Mouse (Mus musculus) small intestine, adult 2 months (tissue): ENCODE measurements around the gene Zfp775.

Experiments
- CTCF ChIP-seq: fragments of 200-500 bp; IDR thresholded peaks from 2 replicates; pipeline ENCODE4 v1.5.1; 2012; ENCODE audit warnings: low read depth, mild to moderate bottlenecking, control low read depth, inconsistent platforms, low read length, moderate library complexity, mixed read lengths; ENCODE audit not compliant: insufficient replicate concordance, insufficient read length; ENCODE audit errors: extremely low read depth
- POLR2A ChIP-seq: fragments of 200-500 bp; IDR thresholded peaks from 2 replicates; pipeline ENCODE4 v1.6.1; 2012; ENCODE audit warnings: low read depth, mild to moderate bottlenecking, control low read depth, inconsistent platforms, low read length, moderate library complexity

DNA sequence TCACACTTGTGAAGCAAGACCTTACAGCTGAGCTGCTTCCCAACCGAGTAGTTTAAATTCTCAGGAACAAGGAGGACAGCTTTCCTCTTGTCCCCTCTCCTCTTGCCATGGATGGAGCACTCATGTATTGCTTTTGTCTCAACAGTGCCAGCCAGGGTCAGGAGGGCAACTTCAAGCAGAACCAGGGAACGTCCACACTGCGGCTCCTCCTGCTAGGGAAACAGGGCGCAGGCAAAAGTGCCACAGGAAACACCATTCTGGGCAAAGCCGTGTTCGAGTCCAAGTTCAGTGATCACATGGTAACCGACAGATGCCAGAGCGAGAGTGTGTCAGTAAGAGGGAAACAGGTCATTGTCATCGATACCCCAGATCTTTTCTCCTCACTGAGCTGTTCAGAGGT, 48.2 kb downstream of the Zfp775 start:
- no peak for TF ChIP-seq CTCF
- TF ChIP-seq POLR2A, result no peak
